Mouse (Mus musculus): Measurements from ENCODE around the gene Ormdl2.
"Not testable (repeated sequence)": the region's sequence is repeated elsewhere in the genome, so short reads cannot be mapped to it uniquely, and the experiment has no call there.

Gene Ormdl2

DNA sequence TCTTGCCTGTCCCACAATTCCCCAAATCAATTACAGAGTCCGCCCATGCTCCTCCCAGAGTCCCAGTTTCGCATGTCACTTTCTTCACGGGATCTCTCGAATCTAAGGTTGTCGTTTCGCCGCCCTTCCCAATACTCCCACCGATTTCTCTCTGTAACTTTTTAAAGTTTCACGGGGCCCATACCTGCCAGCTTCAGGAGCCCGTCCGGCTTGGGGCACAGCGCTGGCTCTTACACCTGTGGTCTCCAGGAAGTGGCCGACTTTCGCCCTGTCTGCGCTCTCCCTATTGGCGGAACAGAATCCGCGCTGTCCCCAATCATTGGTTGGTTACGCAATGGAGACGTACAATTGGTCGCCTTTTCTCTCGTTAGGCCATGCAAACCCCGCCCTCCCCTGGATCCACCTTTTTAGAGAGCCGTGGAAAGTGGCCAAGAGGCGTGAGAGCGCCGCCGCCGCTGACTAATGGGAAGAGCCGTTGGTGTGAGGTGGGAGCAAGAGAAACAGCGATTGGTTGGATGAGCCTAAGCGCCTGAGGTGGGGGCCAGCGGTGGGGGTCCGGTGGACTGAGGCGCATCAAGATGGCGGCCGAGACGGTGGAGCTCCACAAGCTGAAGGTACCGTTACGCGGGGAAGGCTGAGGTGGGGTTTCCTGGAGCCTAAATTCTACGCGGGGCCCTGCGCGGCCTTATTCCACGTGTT lies at the start of gene Ormdl2:
Ormdl2 (minus strand) TSS at position 288 of the 699 bp plus-strand sequence.
- in situ Hi-C loops (cut with MboI; ENCODE audit: low pct_unique_long_range_greater_than_20kb in 1 of 2, low sequenced_read_pairs in 2 of 2, unreplicated experiment in 1 of 2) = no loop called here

DNA sequence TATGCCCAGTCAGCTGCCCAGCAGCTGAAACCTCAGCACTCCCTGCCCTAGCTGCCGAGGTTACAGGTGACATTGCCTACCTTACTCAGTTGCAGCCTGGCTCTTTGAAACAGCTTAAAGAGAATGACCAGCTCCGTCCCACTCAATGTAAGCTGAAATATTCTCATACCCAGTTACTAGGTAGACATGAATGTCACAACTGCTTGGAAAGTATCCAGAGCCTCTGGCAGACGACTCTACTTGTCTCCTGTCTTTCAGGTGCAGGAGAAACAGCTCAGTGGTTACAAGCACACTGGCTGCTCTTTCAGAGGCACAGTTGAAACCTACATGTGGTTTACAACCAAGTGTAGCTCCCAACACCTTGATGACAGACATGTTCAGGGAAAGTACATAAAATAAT lies 48.9 kb upstream of the Ormdl2 start:
- in situ Hi-C loops (cut with MboI; ENCODE audit: low pct_unique_long_range_greater_than_20kb in 1 of 2, low sequenced_read_pairs in 2 of 2, unreplicated experiment in 1 of 2) = no loop called here

- in situ Hi-C loops (cut with MboI; ENCODE audit: low pct_unique_long_range_greater_than_20kb in 1 of 2, low sequenced_read_pairs in 2 of 2, unreplicated experiment in 1 of 2) = no loop called here
Observed at GRCm38 (mm10) chr10:128866518-128866917, 45.1 kb upstream of the Ormdl2 start.

GRCm38 (mm10) chr10:128866042-128866441 lies 44.6 kb upstream of the Ormdl2 start:
- in situ Hi-C loops (cut with MboI; ENCODE audit: low pct_unique_long_range_greater_than_20kb in 1 of 2, low sequenced_read_pairs in 2 of 2, unreplicated experiment in 1 of 2) = no loop called here

GRCm38 (mm10) chr10:128861176-128861575 lies 39.7 kb upstream of the Ormdl2 start:
- in situ Hi-C loops (cut with MboI; ENCODE audit: low pct_unique_long_range_greater_than_20kb in 1 of 2, low sequenced_read_pairs in 2 of 2, unreplicated experiment in 1 of 2) = no loop called here

DNA sequence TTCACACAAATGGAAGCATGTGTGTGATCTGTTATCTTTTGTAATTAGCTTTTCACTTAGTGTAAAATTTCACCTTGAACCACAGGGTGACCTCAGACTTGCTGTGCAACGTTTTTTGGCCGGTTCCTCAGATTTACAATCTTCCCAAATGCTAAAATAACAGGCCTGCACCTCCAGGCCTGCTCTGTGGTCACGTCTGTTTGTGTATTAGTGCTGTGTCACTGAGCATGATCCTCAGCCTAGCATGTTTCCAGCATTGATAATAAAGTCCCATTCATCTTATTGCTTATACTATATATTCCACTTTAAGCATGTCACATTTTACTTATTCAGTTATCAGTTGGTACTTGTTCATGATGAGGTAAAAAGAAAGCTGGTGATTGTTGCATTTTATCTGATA lies 28.9 kb upstream of the Ormdl2 start:
- in situ Hi-C loops (cut with MboI; ENCODE audit: low pct_unique_long_range_greater_than_20kb in 1 of 2, low sequenced_read_pairs in 2 of 2, unreplicated experiment in 1 of 2) = no loop called here

DNA sequence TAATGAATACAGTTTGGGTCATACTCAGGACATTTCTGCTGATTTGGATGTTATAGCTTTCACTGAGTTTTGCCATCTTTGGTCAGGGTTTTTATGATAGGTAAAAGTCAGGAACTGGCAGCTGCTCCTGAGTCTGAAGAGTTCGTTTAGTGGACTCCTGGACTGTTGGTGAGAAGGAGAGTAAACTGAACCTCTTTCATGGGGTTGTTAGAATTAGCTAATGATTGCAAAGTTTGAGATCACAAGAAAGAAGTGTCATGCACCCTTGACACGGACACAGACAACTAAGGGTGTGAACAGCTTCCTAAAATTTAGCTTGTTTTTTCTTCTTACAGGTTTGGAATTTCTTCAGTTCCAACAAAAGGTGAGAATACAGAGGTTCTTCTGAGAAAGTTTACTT lies 27.0 kb upstream of the Ormdl2 start:
- in situ Hi-C loops (cut with MboI; ENCODE audit: low pct_unique_long_range_greater_than_20kb in 1 of 2, low sequenced_read_pairs in 2 of 2, unreplicated experiment in 1 of 2) = no loop called here

DNA sequence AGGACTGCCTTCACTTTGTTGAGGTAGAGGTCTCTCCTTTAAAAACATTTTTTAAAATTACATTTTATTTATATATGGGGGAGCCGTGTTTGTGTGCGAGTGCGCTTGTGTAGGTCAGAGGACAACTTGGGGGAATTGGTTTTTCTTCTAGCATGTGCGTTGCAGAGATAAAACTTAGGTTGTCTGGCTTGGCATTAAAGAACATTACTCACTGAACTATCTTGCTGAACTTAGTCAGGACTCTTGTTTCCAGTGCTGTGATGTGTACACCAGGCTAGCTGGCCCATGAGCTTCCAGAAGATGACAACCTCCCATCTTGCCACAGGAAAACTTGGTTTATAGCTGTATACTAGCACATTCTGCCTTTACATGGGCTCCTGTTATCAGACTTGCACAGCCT lies 25.2 kb upstream of the Ormdl2 start:
- in situ Hi-C loops (cut with MboI; ENCODE audit: low pct_unique_long_range_greater_than_20kb in 1 of 2, low sequenced_read_pairs in 2 of 2, unreplicated experiment in 1 of 2) = no loop called here

- in situ Hi-C loops (cut with MboI; ENCODE audit: low pct_unique_long_range_greater_than_20kb in 1 of 2, low sequenced_read_pairs in 2 of 2, unreplicated experiment in 1 of 2) = no loop called here
Observed at GRCm38 (mm10) chr10:128845516-128845915, 24.1 kb upstream of the Ormdl2 start.

DNA sequence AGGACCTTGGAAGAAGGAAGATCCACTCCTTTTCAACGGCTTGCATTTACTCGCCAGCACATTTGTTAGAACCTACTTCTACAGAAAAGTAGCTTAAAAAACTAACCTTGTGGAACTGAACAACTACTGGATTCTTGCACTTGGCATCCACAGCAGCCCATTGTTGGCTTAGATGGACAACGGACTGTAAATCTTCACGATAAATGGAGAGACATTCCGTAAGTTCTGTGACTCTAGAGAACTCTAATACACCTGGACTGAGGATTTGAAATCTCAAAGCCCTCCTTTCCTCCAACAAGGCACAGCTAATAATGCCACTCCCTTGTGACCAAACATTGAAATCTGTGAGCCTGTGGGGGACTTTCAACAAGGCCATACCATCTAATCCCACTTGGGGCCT lies 21.8 kb upstream of the Ormdl2 start:
- in situ Hi-C loops (cut with MboI; ENCODE audit: low pct_unique_long_range_greater_than_20kb in 1 of 2, low sequenced_read_pairs in 2 of 2, unreplicated experiment in 1 of 2) = no loop called here

DNA sequence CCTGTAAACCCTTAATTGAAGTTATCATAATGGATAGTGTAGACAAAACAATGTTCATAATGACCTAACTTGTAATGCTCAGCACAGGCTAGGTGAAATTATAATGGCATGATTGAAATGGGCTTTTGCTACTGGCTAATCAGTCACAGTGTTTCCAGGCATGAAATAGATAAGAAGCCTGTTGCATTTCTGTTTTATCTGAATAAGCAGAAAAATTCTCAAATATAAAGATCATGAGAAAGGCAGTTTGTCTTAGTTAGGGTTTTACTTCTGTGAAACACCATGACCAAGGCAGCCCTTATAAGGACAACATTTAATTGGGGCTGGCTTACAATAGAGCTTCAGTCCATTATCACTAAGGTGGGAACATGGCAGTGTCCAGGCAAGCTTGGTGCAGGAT lies 19.2 kb upstream of the Ormdl2 start:
- in situ Hi-C loops (cut with MboI; ENCODE audit: low pct_unique_long_range_greater_than_20kb in 1 of 2, low sequenced_read_pairs in 2 of 2, unreplicated experiment in 1 of 2) = no loop called here

GRCm38 (mm10) chr10:128839434-128839833 lies 18.0 kb upstream of the Ormdl2 start:
- in situ Hi-C loops (cut with MboI; ENCODE audit: low pct_unique_long_range_greater_than_20kb in 1 of 2, low sequenced_read_pairs in 2 of 2, unreplicated experiment in 1 of 2) = no loop called here

DNA sequence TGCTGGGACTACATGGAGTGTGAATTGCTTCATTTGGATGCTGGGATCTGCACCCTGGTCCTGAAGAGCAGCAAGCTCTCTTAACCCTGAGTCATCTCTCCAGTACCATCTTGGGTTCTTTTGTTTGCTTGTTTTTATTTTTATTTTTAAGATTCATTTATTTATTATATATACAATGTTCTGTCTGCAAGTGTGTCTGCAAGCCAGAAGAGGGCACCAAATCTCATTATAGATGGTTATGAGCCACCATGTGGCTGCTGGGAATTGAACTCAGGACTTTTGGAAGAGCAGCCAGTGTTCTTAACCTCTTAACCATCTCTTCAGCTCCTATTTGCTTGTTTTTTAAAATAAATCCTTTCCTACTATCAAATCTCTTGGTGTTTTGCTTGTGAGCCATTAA lies 16.0 kb upstream of the Ormdl2 start:
- in situ Hi-C loops (cut with MboI; ENCODE audit: low pct_unique_long_range_greater_than_20kb in 1 of 2, low sequenced_read_pairs in 2 of 2, unreplicated experiment in 1 of 2) = no loop called here

DNA sequence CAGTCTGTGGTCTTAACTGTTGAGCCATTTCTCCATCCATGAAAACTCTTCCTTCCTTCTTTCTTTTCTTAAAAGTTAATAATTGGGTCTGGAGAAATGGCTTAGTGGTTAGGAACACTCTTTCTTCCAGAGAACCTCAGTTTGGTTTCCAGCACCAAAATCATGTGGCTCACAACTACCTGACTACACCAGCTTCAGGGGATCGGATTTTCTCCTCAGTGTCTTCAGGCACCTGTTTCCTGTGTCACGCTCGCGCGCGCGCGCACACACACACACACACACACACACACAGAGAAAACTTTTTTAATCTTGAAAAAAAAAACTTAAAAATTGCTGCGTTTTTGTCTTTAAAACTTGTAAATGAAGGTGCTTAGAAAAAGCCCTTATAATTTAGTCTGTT lies 2.4 kb upstream of the Ormdl2 start:
- in situ Hi-C loops (cut with MboI; ENCODE audit: low pct_unique_long_range_greater_than_20kb in 1 of 2, low sequenced_read_pairs in 2 of 2, unreplicated experiment in 1 of 2) = no loop called here

DNA sequence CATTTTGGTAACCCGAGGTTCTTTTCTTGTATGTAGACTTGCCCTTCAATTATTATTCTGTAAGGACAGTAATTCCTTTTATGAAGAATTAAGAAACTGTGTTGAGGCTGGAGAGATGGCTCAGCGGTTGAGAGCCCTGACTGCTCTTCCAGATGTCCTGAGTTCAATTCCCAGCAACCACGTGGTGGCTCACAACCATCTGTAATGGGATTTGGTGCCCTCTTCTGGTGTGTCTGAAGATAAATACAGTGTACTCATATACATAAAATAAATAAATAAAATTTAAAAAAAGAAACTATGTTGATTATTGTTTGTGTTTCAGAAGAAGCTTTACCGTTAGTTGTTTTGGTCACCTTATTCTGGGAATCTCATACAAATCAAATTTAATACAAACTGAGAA lies 1.6 kb upstream of the Ormdl2 start:
- in situ Hi-C loops (cut with MboI; ENCODE audit: low pct_unique_long_range_greater_than_20kb in 1 of 2, low sequenced_read_pairs in 2 of 2, unreplicated experiment in 1 of 2) = not testable (repeated sequence)

DNA sequence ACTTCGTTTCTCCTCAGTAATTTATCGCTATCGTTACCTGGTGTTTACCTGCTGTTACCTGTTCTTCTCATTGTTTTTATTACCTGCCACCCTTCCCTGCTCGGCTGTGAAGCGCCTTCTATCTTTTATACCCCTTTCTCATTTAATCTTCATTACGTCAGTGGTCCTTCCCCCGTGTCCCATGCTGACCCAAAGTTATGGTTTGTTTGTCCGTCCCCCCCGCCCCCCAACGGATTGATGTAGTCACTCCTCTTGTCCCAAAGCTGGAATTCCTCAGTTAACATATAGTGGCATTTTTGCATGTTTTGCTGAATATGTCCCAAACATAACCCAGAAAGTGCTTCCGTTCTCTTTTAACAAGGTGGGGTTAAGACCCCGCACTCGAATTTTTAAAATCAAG lies 690 bp upstream of the Ormdl2 start:
- in situ Hi-C loops (cut with MboI; ENCODE audit: low pct_unique_long_range_greater_than_20kb in 1 of 2, low sequenced_read_pairs in 2 of 2, unreplicated experiment in 1 of 2) = no loop called here

GRCm38 (mm10) chr10:128820217-128820616 lies 1.2 kb downstream of the Ormdl2 start:
- in situ Hi-C loops (cut with MboI; ENCODE audit: low pct_unique_long_range_greater_than_20kb in 1 of 2, low sequenced_read_pairs in 2 of 2, unreplicated experiment in 1 of 2) = no loop called here

- in situ Hi-C loops (cut with MboI; ENCODE audit: low pct_unique_long_range_greater_than_20kb in 1 of 2, low sequenced_read_pairs in 2 of 2, unreplicated experiment in 1 of 2) = no loop called here
Observed at GRCm38 (mm10) chr10:128817033-128817432, 4.4 kb downstream of the Ormdl2 start, which contains the start of gene Sarnp. Sarnp (plus strand) TSS chr10:128817333.

- in situ Hi-C loops (cut with MboI; ENCODE audit: low pct_unique_long_range_greater_than_20kb in 1 of 2, low sequenced_read_pairs in 2 of 2, unreplicated experiment in 1 of 2) = no loop called here
Observed at GRCm38 (mm10) chr10:128807018-128807417, 14.4 kb downstream of the Ormdl2 start.

DNA sequence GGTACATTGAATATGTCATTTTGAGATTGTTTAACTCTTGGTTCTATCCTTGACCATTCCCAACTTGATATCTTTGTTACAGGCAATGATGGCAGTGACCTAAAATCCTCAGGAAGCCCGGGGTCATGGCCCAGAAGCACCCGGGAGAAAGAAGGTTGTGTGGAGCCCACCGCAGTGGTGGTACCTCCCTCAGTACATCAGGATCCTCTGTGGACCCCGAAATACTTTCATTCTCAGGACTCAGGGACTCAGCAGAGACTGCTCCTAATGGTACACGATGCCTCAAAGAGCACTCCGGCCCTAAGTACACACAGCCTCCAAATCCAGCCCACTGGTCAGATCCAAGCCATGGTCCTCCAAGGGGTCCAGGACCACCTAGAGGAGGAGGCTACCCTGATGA lies 15.4 kb downstream of the Ormdl2 start:
- in situ Hi-C loops (cut with MboI; ENCODE audit: low pct_unique_long_range_greater_than_20kb in 1 of 2, low sequenced_read_pairs in 2 of 2, unreplicated experiment in 1 of 2) = no loop called here

Measured in mouse embryonic stem cell (cell line).